Mouse (Mus musculus) myocyte (in vitro differentiated cells): ENCODE results near the gene Cers5.
A peak's percentile ranks its signal among the peaks of the same experiment; 100 is the strongest.

Experiments
- CEBPB ChIP-seq: IDR thresholded peaks from 2 replicates; pipeline ENCODE4 v1.6.1; 2011; ENCODE audit warnings: mild to moderate bottlenecking, moderate library complexity; ENCODE audit not compliant: poor library complexity, insufficient read depth, severe bottlenecking
- E2F4 ChIP-seq: IDR thresholded peaks from one replicate; pipeline ENCODE4 v1.6.1; 2011; ENCODE audit warnings: mild to moderate bottlenecking, control low read depth, moderate library complexity; ENCODE audit not compliant: insufficient read depth
- MAX ChIP-seq: IDR thresholded peaks from one replicate; pipeline ENCODE4 v1.6.1; 2011; ENCODE audit warnings: low read depth, mild to moderate bottlenecking, control low read depth
- MYOD1 ChIP-seq, 3 experiments: IDR thresholded peaks; one replicate each; pipeline ENCODE4 v1.6.1; 2011; ENCODE audit warnings: control low read depth in 2 of 3, low read depth in 2 of 3, mild to moderate bottlenecking in 2 of 3, moderate library complexity in 1 of 3; ENCODE audit not compliant: insufficient read length in 2 of 3, control insufficient read depth in 1 of 3
- MYOG ChIP-seq, 3 experiments: IDR thresholded peaks; one replicate each; pipeline ENCODE4 v1.6.1; 2011; ENCODE audit warnings: control low read depth in 2 of 3, low read depth in 2 of 3, mild to moderate bottlenecking in 2 of 3; ENCODE audit not compliant: insufficient read length in 2 of 3, control insufficient read depth in 1 of 3, insufficient read depth in 1 of 3
- POLR2A ChIP-seq: IDR thresholded peaks from one replicate; pipeline ENCODE4 v1.6.1; 2011; ENCODE audit warnings: low read depth, mild to moderate bottlenecking, control low read depth, moderate library complexity; ENCODE audit not compliant: insufficient read length
- POLR2AphosphoS2 ChIP-seq: IDR thresholded peaks from one replicate; pipeline ENCODE4 v1.6.1; 2011; ENCODE audit warnings: low read depth, control low read depth; ENCODE audit not compliant: insufficient read length
- REST ChIP-seq: IDR thresholded peaks from one replicate; pipeline ENCODE4 v1.6.1; 2011; ENCODE audit warnings: mild to moderate bottlenecking, control low read depth, moderate library complexity; ENCODE audit not compliant: insufficient read depth, insufficient read length
- SRF ChIP-seq: IDR thresholded peaks from one replicate; pipeline ENCODE4 v1.6.1; 2011; ENCODE audit warnings: low read depth; ENCODE audit not compliant: control insufficient read depth, insufficient read length
- TCF12 ChIP-seq: IDR thresholded peaks from one replicate; pipeline ENCODE4 v1.6.1; 2011; ENCODE audit warnings: mild to moderate bottlenecking, control low read depth; ENCODE audit not compliant: poor library complexity, insufficient read depth, severe bottlenecking
- TCF3 ChIP-seq: IDR thresholded peaks from one replicate; pipeline ENCODE4 v1.6.1; 2011; ENCODE audit warnings: low read depth, control low read depth; ENCODE audit not compliant: insufficient read length
- USF1 ChIP-seq: IDR thresholded peaks from one replicate; pipeline ENCODE4 v1.6.1; 2011; ENCODE audit warnings: low read depth, mild to moderate bottlenecking, control low read depth, moderate library complexity

DNA sequence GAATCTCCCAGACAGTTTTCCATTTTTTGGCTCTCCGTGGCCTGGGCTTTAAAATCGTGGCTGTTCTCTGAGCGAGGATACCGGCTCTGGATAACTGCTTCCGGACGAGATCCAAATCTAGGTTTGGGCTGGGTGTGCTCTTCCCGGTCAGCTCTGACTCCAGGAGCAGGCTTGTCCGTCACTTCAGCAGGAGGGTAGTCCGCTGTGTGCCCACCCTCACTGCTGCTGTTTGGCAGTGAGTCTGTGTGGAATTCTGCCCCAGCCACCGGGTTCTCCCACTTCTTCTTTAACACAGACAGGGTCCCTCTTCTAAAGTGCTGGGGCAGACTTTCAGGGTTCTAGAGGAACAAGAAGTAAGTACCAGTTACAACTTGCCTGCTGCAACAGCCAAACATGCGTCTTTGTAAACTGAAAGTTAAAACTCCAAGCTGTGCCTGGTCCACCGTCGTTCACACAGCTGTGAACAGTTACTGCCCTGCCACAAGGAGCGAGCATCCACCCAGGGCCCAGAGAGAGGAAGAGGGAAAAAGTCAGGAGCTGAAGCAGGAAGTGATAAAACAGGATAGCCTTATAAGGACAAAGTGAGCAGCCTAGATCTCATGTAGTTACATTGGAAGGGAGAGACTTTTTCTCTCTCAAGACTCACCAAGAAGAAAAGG is 47.1 kb upstream of the Cers5 start:
- TF ChIP-seq POLR2A (peak; percentile 95), MAX (no peak), E2F4 (no peak), POLR2AphosphoS2 (peak; percentile 95), USF1 (no peak), MYOD1 (IDR thresholded peaks at IDR 0.05; ENCODE audit: control insufficient read depth in 1 of 3, insufficient read length in 2 of 3, low read depth in 2 of 3) (peak in 2 of 3 experiments; percentile 12 to 39), TCF3 (no peak), CEBPB (no peak), MYOG (IDR thresholded peaks at IDR 0.05; ENCODE audit: control insufficient read depth in 1 of 3, insufficient read depth in 1 of 3, insufficient read length in 2 of 3, low read depth in 2 of 3) (peak in 1 of 3 experiments; percentile 36), SRF (peak; percentile 97), REST (no peak), TCF12 (no peak)
